Mouse (Mus musculus) brain, embryonic 14.5 days (tissue): Measurements from ENCODE around the gene Mylk.

Experiments used
- CTCF ChIP-seq: fragments of 200-500 bp; IDR thresholded peaks from 2 replicates; pipeline ENCODE4 v1.5.1; 2012; ENCODE audit warnings: inconsistent platforms, mild to moderate bottlenecking, moderate library complexity, borderline replicate concordance; ENCODE audit not compliant: insufficient read depth, insufficient read length; ENCODE audit errors: extremely low read depth
- POLR2A ChIP-seq: fragments of 200-500 bp; IDR thresholded peaks from 2 replicates; pipeline ENCODE4 v1.6.1; 2012; ENCODE audit warnings: mild to moderate bottlenecking, inconsistent platforms, borderline replicate concordance; ENCODE audit not compliant: poor library complexity, insufficient read depth, insufficient read length, severe bottlenecking; ENCODE audit errors: extremely low read depth

GRCm38 (mm10) chr16:35051066-35051465 lies 306.1 kb downstream of the Mylk start:
- no peak for TF ChIP-seq POLR2A
- no peak for TF ChIP-seq CTCF
